Mouse (Mus musculus) layer of hippocampus, adult 6 months (tissue): ENCODE results near the gene Cyfip1. TPM values are rescaled to one million over a fixed set of nuclear protein-coding genes. Genes with fewer than 3 reads are reported as not detected.

Experiments used
- long read RNA-seq, 2 experiments: library from polyadenylated mRNA; unstranded; transcript quantifications; one replicate each; pipeline ENCODE4 v2.0.0; 2019 to 2020
- polyA plus RNA-seq: library from polyadenylated mRNA; unstranded; fragments of <200 nt; fragmentation: Nextera tagmentation; gene quantifications from 2 replicates; pipeline ENCODE4 v1.2.3, GENCODE M21; 2021

Gene Cyfip1
- polyA plus RNA-seq = 62.4 and 68.0 TPM in 2 replicates
- long read RNA-seq, experiment 1, full-length matches to known transcripts = 48 of 125 reads
- long read RNA-seq, experiment 1, partial matches to known transcripts = 70 of 125 reads
- long read RNA-seq, experiment 1, other reads (novel, unspliced or antisense) = 7 of 125 reads
- long read RNA-seq, experiment 2, full-length matches to known transcripts = 347 of 475 reads
- long read RNA-seq, experiment 2, partial matches to known transcripts = 74 of 475 reads
- long read RNA-seq, experiment 2, other reads (novel, unspliced or antisense) = 54 of 475 reads

GRCm38 (mm10) chr7:55841445-55841844 is at the start of gene Cyfip1:
Cyfip1 (plus strand) TSS chr7:55841745.

DNA sequence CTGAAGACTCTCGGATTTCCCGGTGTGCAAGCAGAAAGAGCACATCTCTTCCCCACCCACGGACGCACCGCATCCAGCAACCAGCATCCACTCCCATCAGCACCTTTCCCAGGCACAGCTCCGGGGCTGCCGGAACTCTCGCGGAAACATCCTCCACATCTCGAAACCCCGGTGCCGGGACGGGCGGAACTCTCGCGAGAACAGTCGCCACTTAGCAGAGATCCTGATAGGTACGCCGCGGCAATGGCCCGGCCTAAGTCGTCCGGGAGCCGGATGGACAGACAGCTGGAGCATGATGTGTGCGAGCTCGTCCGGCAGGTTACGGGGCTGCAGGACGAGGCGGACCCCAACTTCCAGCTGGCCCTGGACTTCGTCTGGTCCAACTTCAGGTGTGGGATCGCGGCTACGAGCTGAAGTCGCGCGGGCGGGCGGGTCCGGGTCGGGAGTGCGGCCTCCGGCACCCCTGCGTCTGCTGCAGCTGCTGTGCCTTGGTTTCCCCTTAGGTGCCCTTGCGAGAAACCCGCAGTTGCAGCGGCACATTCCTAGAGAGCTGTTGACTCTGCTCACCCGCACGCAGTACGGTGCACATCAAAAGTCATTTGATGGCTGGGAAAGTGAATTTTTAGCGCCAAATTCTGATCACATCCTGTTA is 47.5 kb upstream of the Cyfip1 start, which contains the start of gene Tubgcp5:
Gene Tubgcp5 (plus strand): TSS at position 203 of the 652 bp plus-strand sequence.

DNA sequence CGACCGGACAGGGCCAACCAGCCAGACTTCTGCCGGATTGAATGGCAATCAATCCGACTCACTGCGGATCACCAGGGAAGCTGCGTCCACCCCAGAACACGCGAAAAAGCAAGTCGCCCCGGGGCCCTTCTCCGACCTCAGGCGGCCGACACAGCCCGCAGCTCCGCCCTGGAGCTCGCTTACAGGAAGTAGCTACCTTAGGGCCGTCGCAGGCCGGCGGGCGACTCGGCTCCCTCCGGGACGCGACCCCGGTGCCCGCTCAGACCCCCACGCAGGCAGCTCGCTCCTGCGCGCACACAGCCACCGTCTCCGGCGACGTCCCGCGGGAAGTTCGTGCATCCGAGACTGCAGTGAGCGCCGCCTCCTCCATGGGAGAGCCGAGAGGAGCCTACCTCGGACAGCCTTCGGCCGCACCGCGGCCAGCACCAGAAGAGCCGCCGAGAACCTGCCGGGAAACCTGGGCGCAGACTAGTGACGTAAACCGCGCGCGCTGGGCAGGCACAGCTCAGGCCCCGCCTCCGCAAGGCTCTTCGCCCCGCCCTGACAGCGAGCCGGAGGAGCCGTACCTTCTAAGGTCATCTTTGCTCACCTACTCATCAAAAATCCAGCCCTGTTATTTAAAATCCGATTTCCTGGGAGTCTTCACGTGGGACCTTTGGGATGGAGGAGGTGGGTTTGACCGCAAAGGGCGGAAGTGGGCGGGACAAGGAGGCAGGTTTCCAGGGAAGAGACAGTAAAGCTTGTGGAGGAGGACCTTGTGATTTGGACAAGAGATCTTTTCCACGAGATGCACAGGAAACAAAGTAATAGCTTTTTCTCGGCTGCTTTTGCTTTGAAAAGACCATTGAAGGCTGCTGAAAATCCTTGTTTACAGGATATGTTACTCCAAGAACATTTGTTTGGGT is 120.7 kb downstream of the Cyfip1 start, which contains the start of gene Nipa2:
Gene Nipa2 (minus strand): TSS at position 473 of the 905 bp plus-strand sequence.

Other genes with a start within 250 kb of the Cyfip1 start
- gene Siglech, start 73.6 kb upstream of the Cyfip1 start, polyA plus RNA-seq = 20.4 and 24.9 TPM in 2 replicates
- gene Tubgcp5, start 47.6 kb upstream of the Cyfip1 start, polyA plus RNA-seq = 9.3 and 10.1 TPM in 2 replicates
- 16.7 and 18.1 TPM in 2 replicates for gene Nipa2, start 120.7 kb downstream of the Cyfip1 start, polyA plus RNA-seq
- 7.9 and 8.2 TPM in 2 replicates for gene Nipa1, start 178.2 kb downstream of the Cyfip1 start, polyA plus RNA-seq
- gene Herc2, start 208.5 kb downstream of the Cyfip1 start, polyA plus RNA-seq = 22.8 TPM in 2 replicates